Mouse (Mus musculus): ENCODE data around the gene Hist1h4f. TPM values are rescaled to one million over a fixed set of nuclear protein-coding genes. Genes with fewer than 3 reads are reported as not detected.

Hist1h4f gene
- total and polyA plus RNA-seq, 3 experiments: 0.88 to 19.6 (median 14.7) TPM

DNA sequence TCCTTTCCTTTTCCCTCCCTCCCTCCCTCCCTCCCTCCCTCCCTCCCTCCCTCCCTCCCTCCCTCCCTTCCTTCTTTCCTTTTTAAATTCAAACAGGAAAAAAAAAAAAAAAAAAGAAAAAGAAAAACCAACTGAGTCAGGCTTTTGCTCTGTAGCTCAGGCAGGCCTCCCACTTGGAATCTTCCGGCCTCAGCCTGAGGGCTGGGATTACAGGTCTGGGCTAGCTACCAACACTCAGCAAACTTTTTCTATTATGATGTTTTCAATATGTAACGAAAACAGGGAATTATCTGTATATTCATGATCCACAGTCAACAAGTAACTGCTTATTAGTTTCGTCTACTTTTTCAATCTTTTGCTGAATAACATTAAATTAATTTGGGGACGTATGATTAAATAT, 48.5 kb downstream of the Hist1h4f start:
- intact Hi-C loops (cut with DNase I): no loop called here
- WGBS: 78% methylated on average over 4 of the region's 4 CpGs
- H3K27me3 ChIP-seq (ENCODE audit: control insufficient read depth, insufficient read depth, low read length): no peaks in the 10 kb centered on the region
- H3K79me2 ChIP-seq (replicated peaks; ENCODE audit: control insufficient read depth, insufficient read depth, low read length): no peaks in the 10 kb centered on the region
- no peaks in the 10 kb centered on the region for H3K36me3 ChIP-seq (ENCODE audit: control insufficient read depth, insufficient read depth, low read length)
- no peak for DNase-seq
- no peak overlapping the region for H3K27ac ChIP-seq
- TF ChIP-seq POLR2A (IDR thresholded peaks at IDR 0.05; ENCODE audit: insufficient read depth, low read depth, low read length) (no peak), EP300 (IDR thresholded peaks at IDR 0.05; ENCODE audit: insufficient read depth, low read depth, low read length) (no peak), CTCF (IDR thresholded peaks at IDR 0.05) (no peak)
- no peaks in the 10 kb centered on the region for H3K4me1 ChIP-seq (ENCODE audit: control insufficient read depth, insufficient read depth, low read length)
- no peak overlapping the region for H3K4me3 ChIP-seq
- no peak overlapping the region for H3K9ac ChIP-seq (ENCODE audit: low read depth, low read length)

- 62% methylated on average over 9 of the region's 9 CpGs for WGBS
- TF ChIP-seq CTCF (IDR thresholded peaks at IDR 0.05): no peak
- no peak for TF ChIP-seq POLR2A (IDR thresholded peaks at IDR 0.05; ENCODE audit: insufficient read depth, low read depth, low read length)
- no peak for TF ChIP-seq EP300 (IDR thresholded peaks at IDR 0.05; ENCODE audit: insufficient read depth, low read depth, low read length)
- H3K4me1 ChIP-seq (ENCODE audit: control insufficient read depth, insufficient read depth, low read length): no peaks in the 10 kb centered on the region
- H3K36me3 ChIP-seq (ENCODE audit: control insufficient read depth, insufficient read depth, low read length): no peaks in the 10 kb centered on the region
- H3K27me3 ChIP-seq (ENCODE audit: control insufficient read depth, insufficient read depth, low read length): no peaks in the 10 kb centered on the region
- no peak overlapping the region for H3K4me3 ChIP-seq
- intact Hi-C loops (cut with DNase I): no loop called here
- H3K9ac ChIP-seq (ENCODE audit: low read depth, low read length): no peak overlapping the region
- DNase-seq: no peak
- no peak overlapping the region for H3K27ac ChIP-seq
- no peaks in the 10 kb centered on the region for H3K79me2 ChIP-seq (replicated peaks; ENCODE audit: control insufficient read depth, insufficient read depth, low read length)
These were observed 49.3 kb downstream of the Hist1h4f start for GRCm38 (mm10) chr13:23502031-23502567.

GRCm38 (mm10) chr13:23501511-23501910, 49.9 kb downstream of the Hist1h4f start:
- DNase-seq: no peak
- Histone ChIP-seq H3K27ac (no peak overlapping the region), H3K4me3 (no peak overlapping the region), H3K36me3 (ENCODE audit: control insufficient read depth, insufficient read depth, low read length) (no peaks in the 10 kb centered on the region), H3K27me3 (ENCODE audit: control insufficient read depth, insufficient read depth, low read length) (no peaks in the 10 kb centered on the region), H3K79me2 (replicated peaks; ENCODE audit: control insufficient read depth, insufficient read depth, low read length) (no peaks in the 10 kb centered on the region), H3K9ac (ENCODE audit: low read depth, low read length) (no peak overlapping the region), H3K4me1 (ENCODE audit: control insufficient read depth, insufficient read depth, low read length) (no peaks in the 10 kb centered on the region)
- intact Hi-C loops (cut with DNase I): no loop called here
- TF ChIP-seq EP300 (IDR thresholded peaks at IDR 0.05; ENCODE audit: insufficient read depth, low read depth, low read length): no peak
- TF ChIP-seq POLR2A (IDR thresholded peaks at IDR 0.05; ENCODE audit: insufficient read depth, low read depth, low read length): no peak
- TF ChIP-seq CTCF (IDR thresholded peaks at IDR 0.05): no peak
- WGBS: 45% methylated on average over 5 of the region's 5 CpGs

Small RNA genes lying within 50 kb of the gene (microRNA-seq; reads per million reads assigned to microRNA genes)
- gene Gm44297 (0 reads per million in 2 experiments), gene Gm44359 (0 reads per million in 2 experiments), gene Gm44394 (0 reads per million in 2 experiments), gene n-TStga1 (0 reads per million in 2 experiments)

Other genes with a start within 250 kb of the Hist1h4f start
Only the 30 nearest of the 34 such genes appear.
- 10 to 100 TPM; 14.8 to 15.8 TPM for gene Zfp322a, start 182.4 kb downstream of the Hist1h4f start, total RNA-seq (2021)
- 1.5 and 5.3 TPM in 2 replicates for gene Zfp322a, start 182.4 kb downstream of the Hist1h4f start, polyA plus RNA-seq (2012; rRNA removed)
- 1 to 10 TPM; 3.9 to 5.1 TPM for gene Abt1, start 127.8 kb downstream of the Hist1h4f start, total RNA-seq (2021)
- gene Abt1, start 127.8 kb downstream of the Hist1h4f start, polyA plus RNA-seq (2012; rRNA removed): 2.4 and 3.1 TPM in 2 replicates
- gene Btn1a1, start 85.7 kb downstream of the Hist1h4f start, total RNA-seq (2021): not detected
- gene Btn1a1, start 85.7 kb downstream of the Hist1h4f start, polyA plus RNA-seq (2012; rRNA removed): 0.20 TPM in 1 of 2 replicates, not detected in the other
- not detected for gene Btn2a2, start 62.8 kb downstream of the Hist1h4f start, total RNA-seq (2021)
- gene Btn2a2, start 62.8 kb downstream of the Hist1h4f start, polyA plus RNA-seq (2012; rRNA removed): not detected in 2 replicates
- gene Hist1h4h, start 20.6 kb downstream of the Hist1h4f start, total RNA-seq (2021): 100 to 1,000 TPM; 212 to 239 TPM
- 53.1 and 61.9 TPM in 2 replicates for gene Hist1h4h, start 20.6 kb downstream of the Hist1h4f start, polyA plus RNA-seq (2012; rRNA removed)
- 1 to 10 TPM; 4.4 to 9.8 TPM for gene Hist1h2af, start 17.7 kb downstream of the Hist1h4f start, total RNA-seq (2021)
- 1.9 and 2.0 TPM in 2 replicates for gene Hist1h2af, start 17.7 kb downstream of the Hist1h4f start, polyA plus RNA-seq (2012; rRNA removed)
- gene Hist1h3g, start 16.2 kb downstream of the Hist1h4f start, total RNA-seq (2021): 1 to 10 TPM in 1 of 2 experiments, under 1 TPM in 1; 0.94 to 2.1 TPM
- gene Hist1h3g, start 16.2 kb downstream of the Hist1h4f start, polyA plus RNA-seq (2012; rRNA removed): 0.80 and 1.8 TPM in 2 replicates
- 1 to 10 TPM; 1.1 to 1.2 TPM for gene Hist1h2bh, start 8.3 kb downstream of the Hist1h4f start, total RNA-seq (2021)
- 0.29 and 0.61 TPM in 2 replicates for gene Hist1h2bh, start 8.3 kb downstream of the Hist1h4f start, polyA plus RNA-seq (2012; rRNA removed)
- 1 to 10 TPM; 5.1 to 5.5 TPM for gene Hist1h3f, start 7.6 kb downstream of the Hist1h4f start, total RNA-seq (2021)
- 0.94 and 1.1 TPM in 2 replicates for gene Hist1h3f, start 7.6 kb downstream of the Hist1h4f start, polyA plus RNA-seq (2012; rRNA removed)
- under 1 TPM; 0.86 to 0.91 TPM for gene Hist1h1d, start 1.6 kb upstream of the Hist1h4f start, total RNA-seq (2021)
- 0.04 and 0.09 TPM in 2 replicates for gene Hist1h1d, start 1.6 kb upstream of the Hist1h4f start, polyA plus RNA-seq (2012; rRNA removed)
- gene Hist1h3e, start 10.7 kb upstream of the Hist1h4f start, total RNA-seq (2021): 10 to 100 TPM; 14.0 to 14.6 TPM
- gene Hist1h3e, start 10.7 kb upstream of the Hist1h4f start, polyA plus RNA-seq (2012; rRNA removed): 1.8 and 2.0 TPM in 2 replicates
- 1 to 10 TPM; 1.8 to 2.8 TPM for gene Hist1h2ae, start 19.6 kb upstream of the Hist1h4f start, total RNA-seq (2021)
- 0.49 and 0.50 TPM in 2 replicates for gene Hist1h2ae, start 19.6 kb upstream of the Hist1h4f start, polyA plus RNA-seq (2012; rRNA removed)
- 10 to 100 TPM; 16.4 to 19.5 TPM for gene Hist1h2bg, start 19.7 kb upstream of the Hist1h4f start, total RNA-seq (2021)
- gene Hist1h2bg, start 19.7 kb upstream of the Hist1h4f start, polyA plus RNA-seq (2012; rRNA removed): 3.3 TPM in 2 replicates
- 1 to 10 TPM; 5.2 to 8.4 TPM for gene Hist1h2bf, start 22.5 kb upstream of the Hist1h4f start, total RNA-seq (2021)
- gene Hist1h2bf, start 22.5 kb upstream of the Hist1h4f start, polyA plus RNA-seq (2012; rRNA removed): 1.00 TPM in 1 of 2 replicates, not detected in the other
- 1 to 10 TPM; 1.4 to 2.8 TPM for gene Hist1h2ad, start 22.7 kb upstream of the Hist1h4f start, total RNA-seq (2021)
- 0.61 TPM in 1 of 2 replicates, not detected in the other for gene Hist1h2ad, start 22.7 kb upstream of the Hist1h4f start, polyA plus RNA-seq (2012; rRNA removed)
- gene Hist1h3d, start 24.1 kb upstream of the Hist1h4f start, total RNA-seq (2021): 1 to 10 TPM; 1.5 to 2.3 TPM
- 1.1 and 1.6 TPM in 2 replicates for gene Hist1h3d, start 24.1 kb upstream of the Hist1h4f start, polyA plus RNA-seq (2012; rRNA removed)
- 10 to 100 TPM; 47.3 to 51.7 TPM for gene Hist1h4d, start 29.9 kb upstream of the Hist1h4f start, total RNA-seq (2021)
- gene Hist1h4d, start 29.9 kb upstream of the Hist1h4f start, polyA plus RNA-seq (2012; rRNA removed): 1.7 and 2.5 TPM in 2 replicates
- 1 to 10 TPM; 8.8 to 9.8 TPM for gene Hist1h2be, start 69.5 kb upstream of the Hist1h4f start, total RNA-seq (2021)
- gene Hist1h2be, start 69.5 kb upstream of the Hist1h4f start, polyA plus RNA-seq (2012; rRNA removed): 2.4 and 4.9 TPM in 2 replicates
- 10 to 100 TPM; 20.4 to 28.8 TPM for gene Hist1h1e, start 70.9 kb upstream of the Hist1h4f start, total RNA-seq (2021)
- 1.3 and 3.2 TPM in 2 replicates for gene Hist1h1e, start 70.9 kb upstream of the Hist1h4f start, polyA plus RNA-seq (2012; rRNA removed)
- gene Hist1h2ac, start 132.3 kb upstream of the Hist1h4f start, total RNA-seq (2021): 1 to 10 TPM; 1.3 to 1.6 TPM
- gene Hist1h2ac, start 132.3 kb upstream of the Hist1h4f start, polyA plus RNA-seq (2012; rRNA removed): 0.57 and 0.76 TPM in 2 replicates
- gene Hist1h2bc, start 132.6 kb upstream of the Hist1h4f start, total RNA-seq (2021): 10 to 100 TPM; 73.4 to 78.7 TPM
- 119 and 135 TPM in 2 replicates for gene Hist1h2bc, start 132.6 kb upstream of the Hist1h4f start, polyA plus RNA-seq (2012; rRNA removed)
- not detected for gene Hist1h1t, start 144.2 kb upstream of the Hist1h4f start, total RNA-seq (2021)
- not detected in 2 replicates for gene Hist1h1t, start 144.2 kb upstream of the Hist1h4f start, polyA plus RNA-seq (2012; rRNA removed)
- gene Hist1h4c, start 146.8 kb upstream of the Hist1h4f start, total RNA-seq (2021): 10 to 100 TPM; 42.3 to 45.8 TPM
- 1.5 and 3.2 TPM in 2 replicates for gene Hist1h4c, start 146.8 kb upstream of the Hist1h4f start, polyA plus RNA-seq (2012; rRNA removed)
- gene Hfe, start 159.2 kb upstream of the Hist1h4f start, total RNA-seq (2021): 10 to 100 TPM; 58.9 to 62.8 TPM
- 16.8 and 21.1 TPM in 2 replicates for gene Hfe, start 159.2 kb upstream of the Hist1h4f start, polyA plus RNA-seq (2012; rRNA removed)
- gene Hist1h1c, start 187.2 kb upstream of the Hist1h4f start, total RNA-seq (2021): 100 to 1,000 TPM; 147 to 185 TPM
- 55.5 and 80.0 TPM in 2 replicates for gene Hist1h1c, start 187.2 kb upstream of the Hist1h4f start, polyA plus RNA-seq (2012; rRNA removed)
- 1 to 10 TPM in 1 of 2 experiments, not detected in 1; 2.5 TPM for gene Hist1h3c, start 194.0 kb upstream of the Hist1h4f start, total RNA-seq (2021)
- 0.64 TPM in 1 of 2 replicates, not detected in the other for gene Hist1h3c, start 194.0 kb upstream of the Hist1h4f start, polyA plus RNA-seq (2012; rRNA removed)
- gene Hist1h2bb, start 195.1 kb upstream of the Hist1h4f start, total RNA-seq (2021): 1 to 10 TPM; 3.2 to 4.9 TPM
- gene Hist1h2bb, start 195.1 kb upstream of the Hist1h4f start, polyA plus RNA-seq (2012; rRNA removed): 0.47 and 0.76 TPM in 2 replicates
- gene Hist1h2ab, start 199.5 kb upstream of the Hist1h4f start, total RNA-seq (2021): 1 to 10 TPM; 4.4 to 6.7 TPM
- gene Hist1h2ab, start 199.5 kb upstream of the Hist1h4f start, polyA plus RNA-seq (2012; rRNA removed): 0.51 TPM in 1 of 2 replicates, not detected in the other
- gene Hist1h3b, start 200.6 kb upstream of the Hist1h4f start, total RNA-seq (2021): 1 to 10 TPM; 6.4 to 8.0 TPM
- 1.7 TPM in 1 of 2 replicates, not detected in the other for gene Hist1h3b, start 200.6 kb upstream of the Hist1h4f start, polyA plus RNA-seq (2012; rRNA removed)
- 10 to 100 TPM in 1 of 2 experiments, 1 to 10 TPM in 1; 4.9 to 11.3 TPM for gene Hist1h4b, start 205.4 kb upstream of the Hist1h4f start, total RNA-seq (2021)
- 1.1 TPM in 1 of 2 replicates, not detected in the other for gene Hist1h4b, start 205.4 kb upstream of the Hist1h4f start, polyA plus RNA-seq (2012; rRNA removed)

Data from heart, adult 2 months (tissue).